Mouse (Mus musculus): ENCODE data around the gene Rsbn1. TPM values are rescaled to one million over a fixed set of nuclear protein-coding genes. Genes with fewer than 3 reads are reported as not detected.

Rsbn1 gene
- polyA plus RNA-seq, 1 experiment from 2014 or later: 6.3 TPM

DNA sequence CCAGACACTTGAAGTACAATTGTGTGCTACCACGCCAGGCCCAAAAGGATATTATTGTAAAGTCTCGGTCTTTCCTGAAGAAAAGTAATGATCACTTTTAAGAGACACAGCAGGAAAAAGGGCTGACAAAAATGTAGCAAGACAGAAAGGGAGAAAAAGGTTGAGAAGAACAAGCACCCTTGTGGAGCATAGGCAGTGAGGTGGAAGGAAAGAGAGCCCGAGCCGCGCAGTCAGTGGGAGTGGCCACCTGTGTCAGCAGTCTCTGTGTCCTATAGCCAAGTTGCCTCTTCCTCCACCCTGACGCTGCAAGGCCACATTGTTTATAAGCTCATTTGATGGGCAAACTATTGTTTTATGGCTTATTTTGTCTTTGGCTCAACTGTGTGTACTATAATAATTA lies 13.6 kb downstream of the Rsbn1 start:
- Histone ChIP-seq H3K36me3 (ENCODE audit: control insufficient read depth, insufficient read depth, low read length) (no peaks in the 10 kb centered on the region), H3K9me3 (ENCODE audit: control insufficient read depth, low read length) (no peaks in the 10 kb centered on the region), H3K27me3 (replicated peaks; ENCODE audit: control insufficient read depth, insufficient read depth, low read length) (no peaks in the 10 kb centered on the region), H3K4me2 (ENCODE audit: low read depth, low read length) (no peak overlapping the region), H3K4me1 (ENCODE audit: control insufficient read depth, insufficient read depth, low read length) (peaks cover 3% of the 10 kb centered on the region; the same call in 1 of the 2 replicates), H3K9ac (ENCODE audit: low read depth, low read length) (no peak overlapping the region), H3K27ac (ENCODE audit: low read length) (no peak overlapping the region), H3K4me3 (ENCODE audit: low read length) (no peak overlapping the region)
- no peak for ATAC-seq
- WGBS: 62% methylated on average over 6 of the region's 6 CpGs

DNA sequence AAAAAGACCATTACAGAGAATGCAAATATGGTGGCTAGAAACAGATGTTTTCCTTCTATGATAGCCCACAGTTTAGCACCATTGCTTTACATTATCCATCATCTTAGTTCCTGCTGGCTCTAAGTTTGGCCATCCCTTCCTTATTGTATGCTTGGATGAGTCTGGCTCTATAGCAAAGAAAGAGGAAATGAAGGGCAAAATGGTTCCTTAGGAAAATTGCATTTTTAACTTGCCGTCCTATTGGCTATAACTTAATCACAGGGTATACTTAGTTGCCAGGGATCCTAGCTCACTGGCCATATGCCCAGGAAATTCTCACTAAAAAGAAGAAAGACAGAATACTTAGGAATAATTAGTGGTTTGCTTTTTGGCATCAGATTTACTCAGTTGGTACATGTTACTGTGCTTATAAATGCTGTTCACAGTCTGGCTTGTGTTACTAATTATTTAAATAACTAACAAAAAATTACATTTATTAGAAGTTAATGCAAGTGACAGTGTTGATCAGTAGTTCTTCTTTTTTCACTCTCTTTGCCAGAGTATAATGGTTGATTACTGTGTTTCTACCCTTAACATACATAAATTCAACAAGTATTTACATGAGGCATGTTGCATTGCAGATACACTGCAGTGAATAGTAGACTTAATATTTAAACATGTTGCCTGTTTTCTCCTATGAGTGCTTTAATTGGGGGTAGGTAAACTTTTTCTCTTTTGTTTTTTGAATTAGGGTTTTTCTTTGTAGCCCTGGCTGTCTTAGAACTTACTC lies 31.1 kb downstream of the Rsbn1 start:
- no peaks in the 10 kb centered on the region for H3K4me1 ChIP-seq (ENCODE audit: control insufficient read depth, insufficient read depth, low read length)
- H3K4me3 ChIP-seq (ENCODE audit: low read length): no peak overlapping the region
- H3K9ac ChIP-seq (ENCODE audit: low read depth, low read length): no peak overlapping the region
- no peaks in the 10 kb centered on the region for H3K27me3 ChIP-seq (replicated peaks; ENCODE audit: control insufficient read depth, insufficient read depth, low read length)
- 76% methylated on average over 1 of the region's 1 CpGs for WGBS
- no peaks in the 10 kb centered on the region for H3K36me3 ChIP-seq (ENCODE audit: control insufficient read depth, insufficient read depth, low read length)
- H3K27ac ChIP-seq (ENCODE audit: low read length): no peak overlapping the region
- H3K9me3 ChIP-seq (ENCODE audit: control insufficient read depth, low read length): no peaks in the 10 kb centered on the region
- no peak overlapping the region for H3K4me2 ChIP-seq (ENCODE audit: low read depth, low read length)
- ATAC-seq: no peak

DNA sequence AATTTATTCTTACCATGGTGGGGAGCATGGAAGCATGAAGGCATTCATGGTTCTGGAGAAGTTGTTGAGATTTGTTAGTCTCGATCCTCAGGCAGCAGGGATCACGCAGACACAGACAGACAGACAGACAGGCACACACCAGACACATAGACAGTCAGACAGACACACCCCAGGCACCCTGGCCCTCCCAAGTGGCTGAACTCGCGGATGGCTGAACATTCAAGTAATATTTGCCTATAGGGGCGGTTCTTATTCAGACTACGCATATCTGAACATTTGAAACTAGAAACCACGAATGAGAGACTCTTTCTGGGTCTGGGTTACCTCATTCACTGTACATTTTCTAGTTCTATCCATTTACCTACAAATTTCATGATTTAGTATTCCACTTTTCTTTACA lies 34.7 kb downstream of the Rsbn1 start:
- Histone ChIP-seq H3K27ac (ENCODE audit: low read length) (no peak overlapping the region), H3K4me3 (ENCODE audit: low read length) (no peak overlapping the region), H3K36me3 (ENCODE audit: control insufficient read depth, insufficient read depth, low read length) (no peaks in the 10 kb centered on the region), H3K27me3 (replicated peaks; ENCODE audit: control insufficient read depth, insufficient read depth, low read length) (no peaks in the 10 kb centered on the region), H3K9me3 (ENCODE audit: control insufficient read depth, low read length) (no peaks in the 10 kb centered on the region), H3K9ac (ENCODE audit: low read depth, low read length) (no peak overlapping the region), H3K4me2 (ENCODE audit: low read depth, low read length) (no peak overlapping the region), H3K4me1 (ENCODE audit: control insufficient read depth, insufficient read depth, low read length) (no peaks in the 10 kb centered on the region)
- WGBS: 87% methylated on average over 7 of the region's 7 CpGs
- no peak for ATAC-seq

DNA sequence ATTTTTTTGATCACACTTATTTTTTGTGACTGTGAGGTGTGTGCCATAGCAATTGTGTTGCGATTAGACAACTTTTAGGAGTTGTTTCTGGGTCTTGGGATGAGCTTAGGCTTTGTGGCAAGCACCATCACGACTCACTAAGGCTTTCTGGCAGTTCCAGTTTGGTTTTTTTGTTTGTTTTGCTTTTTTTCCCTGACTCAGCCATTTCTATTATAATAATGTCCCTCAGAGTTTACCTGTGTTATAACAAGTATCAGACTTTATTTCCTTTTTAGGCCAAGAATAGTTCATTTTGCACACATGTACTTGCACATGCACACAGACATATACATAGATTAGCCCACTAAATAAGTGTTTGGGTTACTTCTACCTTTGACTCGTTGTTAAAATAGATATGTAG lies 46.7 kb downstream of the Rsbn1 start:
- peaks cover 4% of the 10 kb centered on the region; the same call in 1 of the 2 replicates for H3K36me3 ChIP-seq (ENCODE audit: control insufficient read depth, insufficient read depth, low read length)
- no peak overlapping the region for H3K4me3 ChIP-seq (ENCODE audit: low read length)
- no peaks in the 10 kb centered on the region for H3K27me3 ChIP-seq (replicated peaks; ENCODE audit: control insufficient read depth, insufficient read depth, low read length)
- ATAC-seq: no peak
- no peaks in the 10 kb centered on the region for H3K4me1 ChIP-seq (ENCODE audit: control insufficient read depth, insufficient read depth, low read length)
- H3K9me3 ChIP-seq (ENCODE audit: control insufficient read depth, low read length): no peaks in the 10 kb centered on the region
- no peak overlapping the region for H3K4me2 ChIP-seq (ENCODE audit: low read depth, low read length)
- WGBS: 90% methylated on average over 3 of the region's 3 CpGs
- no peak overlapping the region for H3K27ac ChIP-seq (ENCODE audit: low read length)
- no peak overlapping the region for H3K9ac ChIP-seq (ENCODE audit: low read depth, low read length)

DNA sequence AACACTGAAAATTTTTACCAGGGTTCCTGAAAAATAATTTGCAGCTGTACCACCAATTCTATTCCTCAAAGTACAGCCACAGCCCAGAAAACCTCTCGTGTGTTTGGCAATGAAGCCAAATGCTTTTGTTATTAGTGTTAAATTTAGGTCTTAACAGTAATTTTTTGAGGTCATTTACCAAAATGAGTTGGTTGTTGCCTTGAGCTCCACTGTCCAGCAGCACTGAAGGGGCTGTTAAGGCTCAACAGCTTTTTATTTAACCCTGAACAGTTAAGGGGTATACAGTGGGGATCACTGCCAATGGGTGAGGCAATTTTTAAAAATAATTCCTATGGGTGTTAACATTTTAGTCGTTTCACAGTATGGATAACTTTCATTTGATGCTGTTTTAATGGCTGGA lies 53.3 kb downstream of the Rsbn1 start:
- no peak for ATAC-seq
- H3K36me3 ChIP-seq (ENCODE audit: control insufficient read depth, insufficient read depth, low read length): 0 out of 2 replicates have a peak, but pooled peaks cover 2% of the 10 kb centered on the region
- H3K27me3 ChIP-seq (replicated peaks; ENCODE audit: control insufficient read depth, insufficient read depth, low read length): no peaks in the 10 kb centered on the region
- peak overlapping the region; percentile 87 for H3K9ac ChIP-seq (ENCODE audit: low read depth, low read length)
- peaks cover 12% of the 10 kb centered on the region for H3K4me1 ChIP-seq (ENCODE audit: control insufficient read depth, insufficient read depth, low read length)
- no peaks in the 10 kb centered on the region for H3K9me3 ChIP-seq (ENCODE audit: control insufficient read depth, low read length)
- 30% methylated on average over 2 of the region's 2 CpGs for WGBS
- H3K4me2 ChIP-seq (ENCODE audit: low read depth, low read length): peak overlapping the region; percentile 83
- H3K27ac ChIP-seq (ENCODE audit: low read length): no peak overlapping the region; the same call in 1 of the 2 replicates
- H3K4me3 ChIP-seq (ENCODE audit: low read length): peak overlapping the region; percentile 96

DNA sequence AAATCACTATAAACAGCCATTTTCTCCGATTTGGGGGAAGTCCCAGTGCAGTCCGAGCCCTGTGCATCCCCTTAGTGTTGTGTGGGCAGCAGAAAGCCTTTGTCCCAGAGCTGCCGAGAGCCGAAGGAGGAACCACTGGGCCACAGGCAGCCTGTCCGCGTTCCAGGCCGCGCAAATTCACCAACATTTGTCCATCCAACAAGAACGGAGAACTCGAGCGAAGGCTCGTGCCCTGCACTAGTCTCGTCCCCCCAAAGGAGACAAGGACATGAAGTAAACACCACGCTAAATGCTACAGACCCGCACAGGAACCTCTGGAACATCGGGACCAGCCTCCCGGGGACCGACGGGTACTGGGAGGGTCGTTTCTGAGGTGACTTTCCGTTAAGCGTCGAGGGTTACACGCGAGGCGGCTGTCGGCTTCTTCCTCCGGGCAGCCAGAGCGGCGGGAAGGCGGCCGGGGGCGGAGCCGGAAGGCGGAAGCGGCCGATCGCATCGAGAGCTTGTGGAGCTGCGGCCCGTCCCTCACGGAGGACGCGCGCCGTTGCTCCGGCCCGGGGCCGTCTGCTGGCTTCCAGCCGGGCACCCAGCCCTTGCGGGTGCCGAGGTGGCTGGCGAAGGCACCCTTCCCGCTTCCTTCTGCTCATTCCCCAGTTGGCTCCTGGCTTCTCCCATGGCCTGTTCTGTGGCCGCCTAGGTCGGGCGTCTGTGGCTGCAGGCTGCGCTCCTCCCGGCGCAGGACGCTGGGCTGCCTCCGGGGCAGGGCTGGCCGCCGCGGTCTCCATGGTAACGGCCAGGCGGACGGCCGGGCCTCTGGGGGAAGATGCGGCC lies 54.2 kb downstream of the Rsbn1 start, which contains the start of gene Phtf1:
Gene Phtf1, plus strand, starts transcription at position 250 of the 831 bp plus-strand sequence.
- no peaks in the 10 kb centered on the region for H3K9me3 ChIP-seq (ENCODE audit: control insufficient read depth, low read length)
- peak within 1 kb of the TSS; percentile 87 for H3K9ac ChIP-seq (ENCODE audit: low read depth, low read length)
- H3K27ac ChIP-seq (ENCODE audit: low read length): peak within 1 kb of the TSS; percentile 96
- no peaks in the 10 kb centered on the region for H3K36me3 ChIP-seq (ENCODE audit: control insufficient read depth, insufficient read depth, low read length)
- ATAC-seq: peak; percentile 99
- no peaks in the 10 kb centered on the region for H3K27me3 ChIP-seq (replicated peaks; ENCODE audit: control insufficient read depth, insufficient read depth, low read length)
- peak within 1 kb of the TSS; percentile 96 for H3K4me3 ChIP-seq (ENCODE audit: low read length)
- peak within 1 kb of the TSS; percentile 83 for H3K4me2 ChIP-seq (ENCODE audit: low read depth, low read length)
- H3K4me1 ChIP-seq (ENCODE audit: control insufficient read depth, insufficient read depth, low read length): peaks cover 12% of the 10 kb centered on the region
- under 1% methylated on average over 69 of the region's 70 CpGs for WGBS

DNA sequence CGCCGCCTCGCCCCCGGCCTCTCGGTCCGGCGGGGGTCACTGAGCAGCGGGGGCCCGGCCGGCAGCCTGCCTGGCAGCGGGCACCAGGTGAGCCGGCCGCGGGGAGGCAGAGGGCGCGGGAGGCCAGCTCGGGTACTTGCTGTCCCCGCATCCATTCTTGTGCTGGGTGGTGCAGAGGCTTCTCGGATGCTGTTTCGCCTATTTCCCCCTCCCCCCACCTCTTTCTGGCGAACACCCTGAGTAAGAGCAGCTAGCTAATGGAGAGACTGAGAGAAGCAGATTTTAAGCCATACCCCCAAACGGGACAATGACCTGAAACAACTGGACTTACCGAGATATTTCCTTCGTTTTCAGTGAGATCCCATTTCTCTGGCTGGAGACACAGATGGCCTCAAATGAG lies 54.8 kb downstream of the Rsbn1 start:
- peak overlapping the region; percentile 96 for H3K4me3 ChIP-seq (ENCODE audit: low read length)
- H3K27ac ChIP-seq (ENCODE audit: low read length): peak overlapping the region; percentile 96
- H3K4me1 ChIP-seq (ENCODE audit: control insufficient read depth, insufficient read depth, low read length): peaks cover 12% of the 10 kb centered on the region
- H3K36me3 ChIP-seq (ENCODE audit: control insufficient read depth, insufficient read depth, low read length): no peaks in the 10 kb centered on the region
- no peaks in the 10 kb centered on the region for H3K9me3 ChIP-seq (ENCODE audit: control insufficient read depth, low read length)
- H3K9ac ChIP-seq (ENCODE audit: low read depth, low read length): peak overlapping the region; percentile 87
- 2% methylated on average over 13 of the region's 24 CpGs for WGBS
- H3K4me2 ChIP-seq (ENCODE audit: low read depth, low read length): peak overlapping the region; percentile 83
- peak; percentile 60 for ATAC-seq
- H3K27me3 ChIP-seq (replicated peaks; ENCODE audit: control insufficient read depth, insufficient read depth, low read length): no peaks in the 10 kb centered on the region

DNA sequence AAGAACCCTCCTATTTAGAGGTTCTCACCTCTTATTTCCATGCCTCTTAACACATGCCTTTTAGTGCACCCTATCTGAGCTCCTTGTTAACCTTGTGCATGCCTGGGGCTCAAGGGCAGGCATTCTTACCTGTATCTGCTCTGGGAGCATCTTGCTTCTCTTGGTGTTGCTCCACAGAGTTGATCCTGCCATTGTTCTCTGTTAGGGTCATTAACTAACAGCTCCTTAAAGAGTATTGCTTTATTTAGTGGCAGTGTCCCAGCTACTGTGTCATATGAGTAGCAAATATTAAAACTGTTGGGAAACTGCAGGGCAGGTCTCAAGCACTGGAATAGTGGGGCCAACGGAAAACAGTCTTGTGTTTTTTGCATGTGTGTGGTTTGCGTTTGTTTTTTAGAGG lies 57.2 kb downstream of the Rsbn1 start:
- Histone ChIP-seq H3K4me3 (ENCODE audit: low read length) (no peak overlapping the region), H3K27ac (ENCODE audit: low read length) (no peak overlapping the region), H3K27me3 (replicated peaks; ENCODE audit: control insufficient read depth, insufficient read depth, low read length) (no peaks in the 10 kb centered on the region), H3K36me3 (ENCODE audit: control insufficient read depth, insufficient read depth, low read length) (no peaks in the 10 kb centered on the region), H3K4me1 (ENCODE audit: control insufficient read depth, insufficient read depth, low read length) (peaks cover 12% of the 10 kb centered on the region), H3K9me3 (ENCODE audit: control insufficient read depth, low read length) (no peaks in the 10 kb centered on the region), H3K4me2 (ENCODE audit: low read depth, low read length) (no peak overlapping the region), H3K9ac (ENCODE audit: low read depth, low read length) (no peak overlapping the region)
- 94% methylated on average over 2 of the region's 2 CpGs for WGBS
- no peak for ATAC-seq

DNA sequence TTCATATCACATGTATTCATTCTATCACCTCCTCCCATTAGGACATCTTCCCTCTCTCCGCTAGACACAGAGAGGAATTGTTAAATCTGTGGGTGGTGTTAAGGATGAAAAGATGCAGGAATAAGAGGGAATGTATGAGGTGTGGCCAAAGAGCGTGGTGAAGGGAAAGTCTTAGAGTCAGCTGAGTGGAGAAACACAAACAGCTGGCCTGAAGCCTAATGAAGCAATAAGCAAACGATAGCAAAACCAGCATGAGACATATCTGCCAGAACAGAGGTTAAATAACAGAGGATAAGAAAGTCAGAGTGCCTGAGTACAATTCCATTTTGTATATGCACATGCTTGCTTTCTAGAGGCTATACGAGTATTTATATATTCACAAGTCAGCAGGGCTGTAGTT lies 70.6 kb downstream of the Rsbn1 start:
- no peak overlapping the region for H3K9ac ChIP-seq (ENCODE audit: low read depth, low read length)
- H3K4me2 ChIP-seq (ENCODE audit: low read depth, low read length): no peak overlapping the region
- H3K27ac ChIP-seq (ENCODE audit: low read length): no peak overlapping the region
- no peak overlapping the region for H3K4me3 ChIP-seq (ENCODE audit: low read length)
- H3K36me3 ChIP-seq (ENCODE audit: control insufficient read depth, insufficient read depth, low read length): 0 out of 2 replicates have a peak, but pooled peaks cover 4% of the 10 kb centered on the region
- H3K4me1 ChIP-seq (ENCODE audit: control insufficient read depth, insufficient read depth, low read length): no peaks in the 10 kb centered on the region
- no peaks in the 10 kb centered on the region for H3K9me3 ChIP-seq (ENCODE audit: control insufficient read depth, low read length)
- no peaks in the 10 kb centered on the region for H3K27me3 ChIP-seq (replicated peaks; ENCODE audit: control insufficient read depth, insufficient read depth, low read length)
- ATAC-seq: no peak
- WGBS: 83% methylated on average over 4 of the region's 4 CpGs

Data from intestine, embryonic 16.5 days (tissue).